Mouse (Mus musculus) stomach, embryonic 15.5 days (tissue): Measurements from ENCODE around the gene Bptf. TPM values are rescaled to one million over a fixed set of nuclear protein-coding genes. Genes with fewer than 3 reads are reported as not detected.

Experiments used
- ATAC-seq: fragments of 200-750 bp; cut with Nextera tagmentation; 2 replicates; pipeline ENCODE4 v1.8.0; 2017; ENCODE audit warnings: low read depth, moderate number of reproducible peaks, moderate TSS enrichment; ENCODE audit not compliant: insufficient read depth, low FRiP score
- H3K27ac ChIP-seq: fragments of 300-500 bp; sonication (generic); 2 replicates; pipeline ENCODE4 v1.5.1; 2015; ENCODE audit warnings: mild to moderate bottlenecking, inconsistent platforms
- H3K27me3 ChIP-seq: fragments of 300-500 bp; sonication (generic); replicated peaks from 2 replicates; pipeline ENCODE4 v1.6.1; 2015; ENCODE audit warnings: inconsistent platforms
- H3K36me3 ChIP-seq: fragments of 300-500 bp; sonication (generic); 2 replicates; pipeline ENCODE4 v1.6.1; 2015; ENCODE audit warnings: inconsistent platforms
- H3K4me1 ChIP-seq: fragments of 300-500 bp; sonication (generic); 2 replicates; pipeline ENCODE4 v1.6.1; 2015; ENCODE audit warnings: inconsistent platforms
- H3K4me2 ChIP-seq: fragments of 300-500 bp; sonication (generic); 2 replicates; pipeline ENCODE4 v1.6.1; 2015; ENCODE audit warnings: mild to moderate bottlenecking, inconsistent platforms
- H3K4me3 ChIP-seq: fragments of 300-500 bp; sonication (generic); replicated peaks from 2 replicates; pipeline ENCODE4 v1.5.1; 2015; ENCODE audit warnings: inconsistent platforms
- H3K9ac ChIP-seq: fragments of 300-500 bp; sonication (generic); 2 replicates; pipeline ENCODE4 v1.6.1; 2015; ENCODE audit warnings: inconsistent platforms
- H3K9me3 ChIP-seq: fragments of 300-500 bp; sonication (generic); 2 replicates; pipeline ENCODE4 v1.6.1; 2016; ENCODE audit warnings: inconsistent platforms
- WGBS: fragments of 180-500 bp; shearing (Covaris S2); methylation state at CpG from one replicate; pipeline ENCODE4 v1.1.7; 2015; 5-methylcytosine and 5-hydroxymethylcytosine counted together
- polyA plus RNA-seq: library from polyadenylated mRNA; unstranded; fragments of >200 nt; fragmentation: Nextera tagmentation; extraction: Ambion mirVana; gene quantifications from 2 replicates; pipeline ENCODE4 v1.2.1, GENCODE M21; 2015

Bptf gene
- polyA plus RNA-seq, 1 experiment from 2014 or later = 28.4 TPM

GRCm38 (mm10) chr11:107044321-107044720, 87.6 kb downstream of the Bptf start:
- Histone ChIP-seq H3K4me2 (no peak overlapping the region), H3K9me3 (no peaks in the 10 kb centered on the region), H3K27me3 (no peaks in the 10 kb centered on the region), H3K36me3 (peaks cover 41% of the 10 kb centered on the region), H3K4me1 (no peaks in the 10 kb centered on the region), H3K27ac (no peak overlapping the region; the same call in 1 of the 2 replicates), H3K9ac (no peak overlapping the region), H3K4me3 (no peak overlapping the region)
- 39% methylated on average over 5 of the region's 5 CpGs for WGBS
- ATAC-seq = no peak

- H3K36me3 ChIP-seq = peaks cover 46% of the 10 kb centered on the region
- ATAC-seq = no peak
Observed at GRCm38 (mm10) chr11:107043361-107043760, 88.6 kb downstream of the Bptf start.

GRCm38 (mm10) chr11:107041396-107041795, 90.5 kb downstream of the Bptf start:
- no peak overlapping the region for H3K9ac ChIP-seq
- H3K9me3 ChIP-seq = no peaks in the 10 kb centered on the region

More at GRCm38 (mm10) chr11:107043361-107043760, 88.6 kb downstream of the Bptf start:
- H3K9ac ChIP-seq = no peak overlapping the region
- 85% methylated on average over 11 of the region's 11 CpGs for WGBS
- H3K9me3 ChIP-seq = no peaks in the 10 kb centered on the region
- no peaks in the 10 kb centered on the region for H3K27me3 ChIP-seq
- no peak overlapping the region for H3K27ac ChIP-seq
- no peak overlapping the region for H3K4me3 ChIP-seq
- no peaks in the 10 kb centered on the region for H3K4me1 ChIP-seq
- H3K4me2 ChIP-seq = no peak overlapping the region

GRCm38 (mm10) chr11:107039417-107039816, 92.5 kb downstream of the Bptf start:
- H3K4me2 ChIP-seq = no peak overlapping the region
- no peak overlapping the region for H3K27ac ChIP-seq
- no peak overlapping the region for H3K9ac ChIP-seq
- H3K27me3 ChIP-seq = no peaks in the 10 kb centered on the region
- ATAC-seq = no peak
- H3K4me3 ChIP-seq = no peak overlapping the region
- H3K36me3 ChIP-seq = peaks cover 43% of the 10 kb centered on the region
- H3K9me3 ChIP-seq = no peaks in the 10 kb centered on the region
- 95% methylated on average over 5 of the region's 5 CpGs for WGBS
- no peaks in the 10 kb centered on the region for H3K4me1 ChIP-seq

More at GRCm38 (mm10) chr11:107041396-107041795, 90.5 kb downstream of the Bptf start:
- 70% methylated on average over 3 of the region's 3 CpGs for WGBS
- H3K27ac ChIP-seq = no peak overlapping the region
- no peaks in the 10 kb centered on the region for H3K4me1 ChIP-seq
- no peaks in the 10 kb centered on the region for H3K27me3 ChIP-seq
- ATAC-seq = no peak
- no peak overlapping the region for H3K4me3 ChIP-seq
- no peak overlapping the region for H3K4me2 ChIP-seq
- peaks cover 53% of the 10 kb centered on the region for H3K36me3 ChIP-seq

- WGBS = 77% methylated on average over 10 of the region's 10 CpGs
- no peaks in the 10 kb centered on the region for H3K9me3 ChIP-seq
- peaks cover 18% of the 10 kb centered on the region; the same call in 1 of the 2 replicates for H3K36me3 ChIP-seq
- no peak overlapping the region for H3K27ac ChIP-seq
- no peak overlapping the region for H3K9ac ChIP-seq
- H3K4me3 ChIP-seq = no peak overlapping the region
- no peaks in the 10 kb centered on the region for H3K27me3 ChIP-seq
- H3K4me1 ChIP-seq = no peaks in the 10 kb centered on the region
- H3K4me2 ChIP-seq = no peak overlapping the region
- ATAC-seq = no peak
Observed at GRCm38 (mm10) chr11:107034085-107034810, 97.7 kb downstream of the Bptf start.

GRCm38 (mm10) chr11:107031635-107032034, 100.3 kb downstream of the Bptf start:
- Histone ChIP-seq H3K9ac (no peak overlapping the region), H3K27ac (no peak overlapping the region), H3K27me3 (no peaks in the 10 kb centered on the region), H3K4me1 (0 out of 2 replicates have a peak, but pooled peaks cover 3% of the 10 kb centered on the region), H3K4me3 (no peak overlapping the region), H3K36me3 (0 out of 2 replicates have a peak, but pooled peaks cover under 1% of the 10 kb centered on the region), H3K9me3 (no peaks in the 10 kb centered on the region), H3K4me2 (no peak overlapping the region)
- ATAC-seq = no peak
- 46% methylated on average over 7 of the region's 7 CpGs for WGBS

- no peak overlapping the region for H3K9ac ChIP-seq
- H3K27me3 ChIP-seq = no peaks in the 10 kb centered on the region
- H3K36me3 ChIP-seq = no peaks in the 10 kb centered on the region
- H3K4me2 ChIP-seq = no peak overlapping the region
- no peaks in the 10 kb centered on the region for H3K9me3 ChIP-seq
- no peak overlapping the region for H3K27ac ChIP-seq
- ATAC-seq = no peak
- no peak overlapping the region for H3K4me3 ChIP-seq
- H3K4me1 ChIP-seq = peaks cover 20% of the 10 kb centered on the region
- WGBS = 41% methylated on average over 19 of the region's 19 CpGs
Observed at GRCm38 (mm10) chr11:107029536-107029935, 102.4 kb downstream of the Bptf start.

- ATAC-seq = no peak
Observed at GRCm38 (mm10) chr11:107028754-107029153, 103.2 kb downstream of the Bptf start.

GRCm38 (mm10) chr11:107028275-107028618, 103.7 kb downstream of the Bptf start:
- peak overlapping the region; percentile 90 for H3K27ac ChIP-seq
- peaks cover 20% of the 10 kb centered on the region for H3K4me1 ChIP-seq
- H3K4me2 ChIP-seq = peak overlapping the region; percentile 95
- H3K9ac ChIP-seq = peak overlapping the region; percentile 50
- H3K4me3 ChIP-seq = peak overlapping the region; percentile 63
- peak; percentile 50 for ATAC-seq
- no peaks in the 10 kb centered on the region for H3K36me3 ChIP-seq
- H3K9me3 ChIP-seq = no peaks in the 10 kb centered on the region
- H3K27me3 ChIP-seq = no peaks in the 10 kb centered on the region
- WGBS = 3% methylated on average over 29 of the region's 29 CpGs

More at GRCm38 (mm10) chr11:107028754-107029153, 103.2 kb downstream of the Bptf start:
- WGBS = 52% methylated on average over 6 of the region's 6 CpGs
- Histone ChIP-seq H3K9ac (no peak overlapping the region), H3K4me2 (peak overlapping the region; percentile 95), H3K9me3 (no peaks in the 10 kb centered on the region), H3K4me1 (peaks cover 20% of the 10 kb centered on the region), H3K4me3 (peak overlapping the region; percentile 63), H3K27ac (peak overlapping the region; percentile 90; the same call in 1 of the 2 replicates), H3K36me3 (no peaks in the 10 kb centered on the region), H3K27me3 (no peaks in the 10 kb centered on the region)

- no peaks in the 10 kb centered on the region for H3K9me3 ChIP-seq
- peak; percentile 90 for ATAC-seq
- no peaks in the 10 kb centered on the region for H3K27me3 ChIP-seq
- peak overlapping the region; percentile 90 for H3K27ac ChIP-seq
- H3K4me3 ChIP-seq = peak overlapping the region; percentile 63
- no peaks in the 10 kb centered on the region for H3K36me3 ChIP-seq
- peak overlapping the region; percentile 68 for H3K9ac ChIP-seq
- peaks cover 20% of the 10 kb centered on the region for H3K4me1 ChIP-seq
- H3K4me2 ChIP-seq = peak overlapping the region; percentile 95
- WGBS = under 1% methylated on average over 107 of the region's 107 CpGs
Observed at GRCm38 (mm10) chr11:107027431-107028274, 104.3 kb downstream of the Bptf start.

GRCm38 (mm10) chr11:107026554-107027430, 105.1 kb downstream of the Bptf start:
- Histone ChIP-seq H3K9ac (no peak overlapping the region), H3K27ac (0 out of 2 replicates have a peak overlapping the region, but pooled peaks have one; percentile 11)
- WGBS = 9% methylated on average over 12 of the region's 12 CpGs

More at GRCm38 (mm10) chr11:107026554-107027430, 105.1 kb downstream of the Bptf start:
- H3K9me3 ChIP-seq = no peaks in the 10 kb centered on the region
- peak overlapping the region; percentile 95 for H3K4me2 ChIP-seq
- no peaks in the 10 kb centered on the region for H3K36me3 ChIP-seq
- peaks cover 20% of the 10 kb centered on the region for H3K4me1 ChIP-seq
- no peaks in the 10 kb centered on the region for H3K27me3 ChIP-seq
- no peak for ATAC-seq
- H3K4me3 ChIP-seq = peak overlapping the region; percentile 63
